In genomic region chr10:75856155-75856907, GRCm38 (mm10) we compare ENCODE assay signal across 27 mouse cellular contexts. TPM values are rescaled to one million over a fixed set of nuclear protein-coding genes. Genes with fewer than 3 reads are reported as not detected.
"Had no signal": no experiment of that assay in that cellular context is flagged by ENCODE, and none has a peak within 500 bp of the region (broad histone marks: within the 10 kb centered on the region; RNA-seq: fewer than 3 reads in every experiment).

No protein-coding gene starts in this region.

- H3K4me2 ChIP-seq: lung, embryonic 15.5 days; midbrain, embryonic 12.5 days; midbrain, embryonic 15.5 days; neural tube, embryonic 13.5 days; neural tube, embryonic 15.5 days had no signal

- ATAC-seq: lung, postnatal 0 days; midbrain, embryonic 15.5 days had no signal

- H3K27me3 ChIP-seq: lung, embryonic 15.5 days; midbrain, embryonic 12.5 days; midbrain, embryonic 15.5 days; neural tube, embryonic 13.5 days; neural tube, embryonic 15.5 days had no signal

- H3K27ac ChIP-seq: liver, embryonic 14.5 days; lung, embryonic 15.5 days; macrophage; midbrain, embryonic 12.5 days; midbrain, embryonic 15.5 days; neural tube, embryonic 13.5 days; neural tube, embryonic 15.5 days had no signal

- DNase-seq: lung, adult 2 months; lung, postnatal 14 days; lung, postnatal 36 days; retina, postnatal 1 day; right cerebral cortex, adult 18-20 months; right cerebral cortex, postnatal 25 days; right cerebral cortex, postnatal 4 days; spleen, adult 18-20 months; thymus, adult 18-20 months; thymus, postnatal 25 days had no signal

- H3K4me3 ChIP-seq: lung, embryonic 15.5 days; megakaryocyte, embryonic 14.5 days; midbrain, embryonic 12.5 days; midbrain, embryonic 15.5 days; neural tube, embryonic 13.5 days; neural tube, embryonic 15.5 days had no signal

- H3K36me3 ChIP-seq: midbrain, embryonic 15.5 days had no signal

- H3K9ac ChIP-seq: liver, embryonic 14.5 days; lung, embryonic 15.5 days; midbrain, embryonic 12.5 days; midbrain, embryonic 15.5 days; neural tube, embryonic 13.5 days; neural tube, embryonic 15.5 days had no signal

- H3K9me3 ChIP-seq: lung, embryonic 15.5 days; megakaryocyte, embryonic 14.5 days; midbrain, embryonic 12.5 days; midbrain, embryonic 15.5 days; neural tube, embryonic 13.5 days; neural tube, embryonic 15.5 days had no signal

RNA-seq across cellular contexts. Expression of gene Gstt4, which starts 34.0 kb away (rescaled TPM):
- total RNA-seq: megakaryocyte progenitor cell, adult 5-6 weeks; midbrain, postnatal 0 days; monocyte, adult 5-6 weeks had no signal
- polyA plus RNA-seq: liver, embryonic 16.5 days; lung, adult 2 months; lung, embryonic 15.5 days; lung, postnatal 0 days; macrophage; midbrain, embryonic 12.5 days; midbrain, embryonic 15.5 days; midbrain, postnatal 0 days; neural tube, embryonic 11.5 days; neural tube, embryonic 13.5 days; neural tube, embryonic 15.5 days; small intestine, adult 2 months; stomach, embryonic 14.5 days; stomach, embryonic 16.5 days had no signal

RNA-seq across cellular contexts. Expression of gene Derl3, which starts 36.9 kb away (rescaled TPM):
- polyA plus RNA-seq: macrophage had no signal

RNA-seq across cellular contexts. Expression of gene Gstt1, which starts 57.9 kb away (rescaled TPM):
- total RNA-seq: monocyte, adult 5-6 weeks had no signal
